Mouse (Mus musculus) lung, postnatal 0 days (tissue): ENCODE results near the gene Xntrpc.

Source experiments
- CTCF ChIP-seq: IDR thresholded peaks from 2 replicates; pipeline ENCODE4 v1.5.1; 2016; ENCODE audit warnings: antibody characterized with exemption, mild to moderate bottlenecking
- EP300 ChIP-seq: IDR thresholded peaks from 2 replicates; pipeline ENCODE4 v1.6.1; 2016; ENCODE audit warnings: antibody characterized with exemption, mild to moderate bottlenecking, control low read depth

DNA sequence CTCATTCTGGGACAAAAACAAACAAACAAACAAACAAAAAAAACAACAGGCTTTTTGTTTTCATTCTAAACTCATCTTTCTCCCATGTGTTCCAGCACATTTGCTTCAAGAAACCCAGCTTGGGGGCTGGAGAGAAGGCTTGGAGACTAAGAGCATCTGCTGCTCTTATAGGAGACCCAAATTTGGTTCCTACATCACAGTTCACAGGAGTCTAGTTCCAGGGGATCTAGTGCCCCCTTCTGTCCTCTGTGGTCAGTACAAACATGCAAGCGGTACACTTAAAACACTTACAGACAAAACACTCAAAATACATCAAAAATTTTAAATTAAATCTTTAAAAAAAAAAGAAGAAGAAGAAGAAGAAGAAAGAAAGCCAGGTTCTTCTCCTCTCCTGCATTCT is 30.6 kb upstream of the Xntrpc start:
- no peak for TF ChIP-seq EP300
- peak; percentile 48 for TF ChIP-seq CTCF
